Mouse (Mus musculus): ENCODE measurements around the gene Apopt1.

Gene Apopt1

DNA sequence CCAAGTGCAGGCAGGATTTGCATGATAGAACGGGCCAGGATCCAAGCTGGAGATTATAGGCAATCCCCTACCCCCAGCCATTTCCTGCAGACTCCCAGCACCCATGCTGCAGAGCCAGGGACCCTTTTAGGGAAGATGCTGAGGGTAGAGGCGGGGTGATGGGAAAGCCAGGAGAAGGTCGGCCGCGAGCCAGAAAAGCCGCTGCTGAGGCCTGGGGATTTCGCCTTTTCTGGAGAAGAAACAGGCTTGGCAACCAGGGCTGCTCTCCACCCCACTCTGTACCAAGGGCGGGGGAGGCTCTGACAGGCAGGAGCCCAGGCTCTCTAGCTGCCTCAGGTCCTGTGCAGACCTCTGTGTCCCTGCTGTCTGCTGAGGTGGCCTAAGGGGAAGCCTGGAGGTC, 31.8 kb upstream of the Apopt1 start:
- no peak for DNase-seq

DNA sequence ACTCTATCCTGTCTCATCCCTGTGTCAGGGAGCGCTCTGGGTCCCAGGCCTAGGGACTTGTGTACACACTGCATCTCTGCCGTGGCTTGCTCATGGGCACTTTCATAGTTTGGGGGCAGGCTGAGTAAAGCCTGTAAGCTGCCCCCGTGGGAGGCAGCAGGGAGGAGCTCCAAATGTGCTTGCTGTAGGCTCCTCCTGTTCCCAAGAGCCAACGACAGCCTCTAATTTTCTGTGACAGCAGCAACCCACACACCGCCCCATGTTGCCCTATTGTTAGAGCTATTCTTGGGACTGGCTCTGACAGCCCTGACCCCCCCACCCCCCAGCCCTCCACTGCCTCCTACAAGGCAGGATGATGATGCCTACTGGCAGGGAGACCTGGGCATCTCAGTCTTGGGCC, 31.1 kb upstream of the Apopt1 start:
- no peak for DNase-seq

DNA sequence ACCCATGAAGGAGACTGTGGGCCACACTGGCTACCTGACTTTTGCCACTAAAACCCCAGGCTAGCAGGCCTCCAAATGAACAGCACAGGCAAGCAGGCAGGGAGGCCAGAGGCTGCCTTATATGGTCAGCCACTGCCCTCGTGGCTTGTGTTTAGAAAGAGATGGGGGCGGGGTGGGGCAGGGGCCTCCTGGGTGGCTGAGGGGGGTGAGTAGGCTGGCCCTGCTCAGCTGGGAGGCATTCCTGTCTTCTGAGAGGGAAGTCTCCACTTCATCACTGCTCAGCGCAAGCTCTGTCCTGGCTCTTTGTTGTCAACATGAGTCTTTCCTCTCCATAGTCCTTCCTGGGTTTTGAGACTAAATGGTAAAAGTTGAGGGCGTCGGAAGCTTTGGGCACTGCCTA, 30.3 kb upstream of the Apopt1 start:
- DNase-seq, result no peak

DNA sequence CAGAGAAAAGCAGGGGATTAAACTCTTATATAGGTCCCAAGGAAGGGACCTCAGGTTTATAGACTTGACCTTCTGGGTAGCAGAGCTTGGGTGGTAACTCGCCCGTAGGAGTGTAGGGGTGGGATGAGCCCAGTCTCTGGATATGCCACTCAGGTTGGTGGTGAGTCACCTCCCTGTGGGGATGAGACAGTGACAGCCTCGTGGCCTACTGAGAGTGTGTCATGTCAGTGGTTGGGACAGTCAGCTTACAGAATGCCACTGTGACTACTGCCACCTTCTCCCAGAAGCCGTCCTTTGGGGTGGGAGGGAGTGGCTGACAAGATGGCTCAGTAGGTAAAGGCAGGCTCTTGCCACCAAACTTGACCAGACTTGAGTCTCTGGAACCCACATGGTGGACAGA, 26.7 kb upstream of the Apopt1 start:
- no peak for DNase-seq

DNA sequence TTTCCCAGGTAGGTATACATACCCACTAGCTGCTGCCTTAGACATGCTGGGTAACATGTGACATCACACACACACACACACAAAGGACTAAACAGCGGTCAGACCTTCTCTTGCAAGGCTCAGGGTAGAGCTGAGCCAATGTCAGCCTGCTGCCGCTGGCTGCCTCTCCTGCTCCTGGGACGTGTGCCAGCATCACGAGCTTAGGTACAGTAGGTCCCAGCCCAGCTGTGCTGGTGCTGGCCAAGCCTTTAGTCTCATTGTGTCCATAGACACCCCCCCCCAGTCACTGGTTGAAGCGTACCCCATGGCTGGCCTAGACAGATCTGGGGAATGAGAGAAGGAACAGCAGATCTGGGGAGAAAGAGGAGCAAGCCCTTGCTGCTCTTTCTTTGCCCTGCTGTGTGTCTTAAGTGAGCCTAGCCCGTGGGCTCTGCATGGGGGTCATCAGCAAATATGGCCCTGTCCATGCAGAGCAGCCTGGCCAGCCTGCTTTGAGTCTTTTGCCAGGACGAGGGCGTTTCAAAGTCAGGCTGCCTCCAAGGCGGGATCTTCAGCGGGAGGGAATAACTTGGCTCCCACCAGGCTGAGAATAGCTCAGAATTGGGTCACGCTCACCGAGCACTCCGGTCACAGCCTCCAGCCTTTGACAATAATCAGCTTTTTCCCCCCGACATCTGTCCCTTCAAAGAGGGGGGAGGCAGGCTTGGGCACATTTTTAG, 25.6 kb upstream of the Apopt1 start:
- DNase-seq, result peak; percentile 89

DNA sequence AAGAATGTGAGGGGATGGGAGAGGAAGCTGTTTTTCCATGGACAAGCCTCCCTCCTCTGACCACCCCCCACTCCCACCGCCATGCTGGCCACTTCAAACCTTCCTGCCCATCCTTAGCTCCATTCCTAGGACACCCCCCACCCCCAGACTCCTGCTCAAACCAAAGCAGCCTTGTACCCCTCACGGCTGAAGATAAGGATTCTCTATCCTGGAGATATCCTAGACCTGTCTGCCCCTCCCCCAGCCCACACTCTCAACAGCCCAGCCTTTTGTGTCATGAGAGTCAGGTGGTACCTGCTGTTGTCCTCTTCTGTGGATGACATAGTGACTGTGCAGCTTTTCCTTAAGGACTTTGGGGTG, 25.0 kb upstream of the Apopt1 start:
- no peak for DNase-seq

DNA sequence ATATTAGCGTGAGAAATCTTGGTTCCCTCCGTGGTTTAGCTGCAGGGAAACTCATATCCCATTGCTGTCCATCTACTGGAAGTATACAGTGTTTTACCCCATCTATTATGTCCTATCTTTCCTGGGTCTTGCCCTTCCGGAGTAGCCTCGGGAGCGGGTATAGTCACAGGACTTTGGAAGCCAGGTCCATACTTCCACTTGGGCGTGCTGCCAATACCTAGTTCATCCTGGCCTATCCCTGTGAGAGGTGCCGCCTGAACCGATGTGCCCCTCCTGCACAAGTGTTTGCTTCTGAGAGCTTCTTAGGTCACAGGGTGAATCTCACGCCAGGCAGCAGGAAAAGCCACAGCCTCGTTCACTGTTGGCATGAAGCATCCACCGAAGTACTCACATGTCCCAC, 23.6 kb upstream of the Apopt1 start:
- peak; percentile 61 for DNase-seq

DNA sequence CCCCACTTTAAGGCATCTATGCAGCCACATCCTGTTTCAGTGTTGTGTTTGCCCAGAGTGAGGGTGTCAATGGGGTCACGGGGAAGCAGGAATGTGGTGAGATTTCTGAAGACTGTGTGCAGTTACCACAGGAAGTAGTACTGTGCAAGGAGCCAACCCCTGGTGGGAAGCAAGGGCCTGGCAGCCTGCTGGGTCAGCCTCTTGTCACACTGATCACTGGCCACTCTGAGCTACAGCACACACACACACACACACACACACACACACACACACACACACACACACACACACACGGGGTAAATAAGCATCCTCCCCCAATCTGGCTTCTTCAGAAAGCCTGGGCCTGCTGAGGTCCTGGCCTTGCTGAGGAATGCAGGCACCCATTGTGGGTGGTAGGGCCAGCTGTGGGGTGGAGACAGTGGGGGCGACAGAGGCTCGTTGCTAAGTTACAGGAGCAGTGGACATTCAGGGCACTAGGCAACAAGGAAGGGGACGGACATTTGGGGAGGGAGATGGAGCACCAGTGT, 21.7 kb upstream of the Apopt1 start:
- no peak for DNase-seq

DNA sequence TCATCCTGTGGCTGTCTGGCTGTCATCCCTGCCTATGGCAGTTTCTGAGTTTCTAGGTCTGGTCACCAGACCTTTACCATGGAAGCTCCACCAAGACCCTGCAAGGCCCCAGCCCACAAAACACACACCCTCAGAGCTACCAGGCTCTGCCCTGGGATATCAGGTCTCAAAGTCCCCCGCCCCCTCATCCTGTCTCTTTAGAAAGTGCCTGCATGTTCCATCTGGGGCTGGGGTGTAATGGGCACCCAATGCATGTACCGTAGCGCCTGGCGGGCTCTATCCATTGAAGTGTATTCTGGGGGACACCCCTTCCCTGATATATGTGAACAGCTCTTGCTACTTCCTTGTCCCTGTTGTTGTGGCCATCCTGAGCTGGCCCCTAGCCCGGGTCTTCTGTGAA, 20.2 kb upstream of the Apopt1 start:
- DNase-seq, result no peak

DNA sequence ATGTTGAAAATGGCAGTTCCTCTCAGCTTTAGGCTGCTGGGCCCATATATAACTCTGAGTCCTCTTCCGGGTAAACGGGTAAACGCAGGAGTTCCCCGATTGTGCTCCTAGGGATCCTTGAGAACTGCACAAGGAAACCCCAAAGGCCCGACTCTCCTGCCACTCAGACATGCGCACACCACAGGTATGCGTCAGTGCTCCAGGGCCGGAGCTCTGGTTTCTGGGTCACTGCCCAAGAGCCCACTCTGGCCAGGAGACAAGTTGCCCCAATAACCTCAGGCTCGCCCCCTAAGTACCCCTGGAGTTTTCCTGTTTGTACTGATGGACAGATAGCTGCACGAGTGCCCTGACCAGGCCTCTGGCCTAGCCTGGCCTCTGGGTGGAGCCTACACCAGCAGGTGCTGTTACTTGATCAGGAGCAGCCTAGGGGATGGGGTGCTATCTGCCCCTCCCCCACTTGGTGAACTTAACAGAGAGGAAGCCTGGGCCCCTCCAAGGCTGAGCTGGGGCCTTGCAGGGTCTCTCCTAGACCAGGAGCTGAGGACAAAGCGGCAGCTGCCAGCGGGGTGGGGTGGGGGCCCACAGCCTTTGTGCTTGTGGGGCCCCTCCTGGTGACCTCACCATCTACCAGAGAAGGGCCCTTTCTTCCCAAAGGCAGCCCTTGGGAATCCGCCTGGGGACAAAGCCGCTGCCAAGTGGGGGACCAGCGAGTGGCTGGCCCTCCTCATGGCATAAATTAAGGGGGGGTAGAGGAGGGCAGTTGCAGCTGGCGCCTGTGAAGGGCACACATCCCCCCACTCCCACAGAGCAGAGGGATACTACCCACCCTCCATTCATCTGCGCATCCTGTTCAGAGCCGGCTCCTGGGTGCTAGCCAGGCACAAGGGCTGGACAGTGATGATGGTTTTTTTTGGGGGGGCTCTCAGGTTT, 19.5 kb upstream of the Apopt1 start:
- peak; percentile 19 for DNase-seq

DNA sequence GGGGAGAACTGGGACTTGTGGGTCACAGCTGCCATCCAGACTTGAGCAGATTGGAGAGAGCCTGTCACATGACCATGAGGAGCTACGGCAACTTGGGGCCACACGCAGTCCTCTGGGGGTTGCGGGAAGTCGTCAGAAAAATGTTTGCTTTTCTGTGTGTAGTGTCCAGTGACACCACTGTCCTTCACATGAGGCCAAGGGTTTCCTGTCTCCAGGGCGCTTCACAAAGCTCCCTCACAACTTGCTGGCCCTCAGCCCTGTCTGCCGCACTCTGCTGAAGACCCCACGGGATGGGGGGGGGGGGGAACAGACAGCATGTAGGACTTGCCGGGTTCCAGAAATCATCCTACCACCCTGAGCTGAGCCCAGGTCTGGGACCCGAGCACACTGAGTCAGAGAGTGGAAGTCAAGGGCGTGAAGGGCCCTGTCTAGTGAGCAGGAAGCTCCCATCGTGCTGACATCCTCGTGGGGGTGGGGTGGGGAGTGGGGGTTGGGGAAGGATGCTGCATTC, 18.7 kb upstream of the Apopt1 start:
- no peak for DNase-seq

DNA sequence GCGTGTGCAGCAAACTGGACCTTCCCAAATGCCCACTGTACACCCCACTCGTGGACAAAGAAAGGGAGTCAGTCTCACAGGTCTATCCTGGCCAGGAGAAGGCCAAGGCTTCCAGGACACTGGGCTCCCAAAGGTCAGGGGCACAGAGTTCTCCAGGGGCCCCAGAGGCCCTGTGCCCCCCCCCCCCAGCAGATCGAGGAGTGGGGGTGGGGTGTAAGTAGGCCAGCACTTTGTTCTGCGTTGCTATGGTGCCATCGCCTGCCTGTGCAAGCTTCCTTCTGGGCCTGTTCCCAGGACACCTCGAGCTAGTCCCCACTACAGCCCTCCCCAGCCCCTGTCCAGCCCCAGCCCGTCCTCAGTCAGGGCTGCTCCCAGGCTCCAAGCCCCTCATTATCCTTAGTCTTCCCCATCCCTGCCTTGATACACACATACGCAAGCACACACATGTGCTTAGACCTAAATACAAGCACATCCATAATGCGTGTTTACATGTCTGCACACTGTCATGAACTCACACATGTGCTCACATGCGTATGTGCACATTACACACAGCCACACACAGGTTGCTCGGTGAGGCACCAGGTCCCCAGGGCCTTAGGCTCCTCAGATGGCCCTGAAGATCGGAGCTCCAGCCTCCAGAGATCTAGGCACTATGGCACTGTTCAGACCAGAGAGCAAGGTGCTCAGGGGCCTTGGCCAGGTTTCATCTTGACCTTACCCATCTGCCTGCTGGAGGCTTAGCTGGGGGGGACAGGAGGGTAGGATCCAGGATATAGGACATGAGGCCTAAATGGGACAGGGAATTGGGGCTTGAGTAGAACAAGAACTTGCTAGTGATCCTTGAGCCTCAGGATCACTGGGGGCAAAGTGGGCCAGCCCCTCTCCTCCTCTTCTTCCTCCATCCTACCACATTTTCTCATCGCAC, 17.9 kb upstream of the Apopt1 start:
- DNase-seq, result no peak

DNA sequence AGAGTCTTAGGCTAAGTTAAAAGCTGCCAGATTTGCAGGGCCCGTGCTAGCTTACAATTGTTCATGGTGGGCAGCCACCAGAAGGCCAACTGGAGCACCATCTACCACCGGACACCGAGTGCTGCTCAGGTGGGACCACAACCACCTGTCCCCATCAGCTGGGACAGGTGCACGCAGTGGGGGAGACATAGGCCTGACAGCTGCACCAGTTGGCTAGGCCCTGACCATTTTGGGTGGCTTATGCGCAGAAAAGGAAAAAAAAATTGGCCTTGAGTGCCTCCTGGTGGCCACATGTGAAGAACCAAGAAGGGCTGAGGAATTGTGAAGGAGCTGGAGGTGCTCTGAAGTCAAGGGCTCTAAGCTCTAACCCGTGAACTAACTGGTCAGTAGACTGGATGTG, 16.8 kb upstream of the Apopt1 start:
- peak; percentile 81 for DNase-seq

DNA sequence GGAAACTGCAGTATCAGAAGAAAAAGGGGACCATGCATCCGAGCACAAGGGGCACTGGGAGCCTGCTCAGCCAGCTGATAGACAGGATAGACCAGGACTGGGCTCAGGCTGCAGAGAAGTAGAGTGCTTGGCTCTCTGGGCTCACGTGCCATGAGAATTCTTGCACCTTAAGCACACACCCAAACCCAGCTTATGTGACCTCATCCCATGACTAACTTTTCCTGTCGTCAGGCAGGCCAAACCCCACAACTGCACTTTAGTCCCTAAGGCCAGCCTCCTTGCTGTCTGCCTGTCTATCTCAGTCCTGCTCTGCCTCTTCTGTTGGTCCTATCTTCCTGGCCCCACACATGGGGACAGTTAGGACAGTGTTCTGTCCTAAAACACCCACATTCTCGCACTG, 15.4 kb upstream of the Apopt1 start:
- DNase-seq, result no peak

DNA sequence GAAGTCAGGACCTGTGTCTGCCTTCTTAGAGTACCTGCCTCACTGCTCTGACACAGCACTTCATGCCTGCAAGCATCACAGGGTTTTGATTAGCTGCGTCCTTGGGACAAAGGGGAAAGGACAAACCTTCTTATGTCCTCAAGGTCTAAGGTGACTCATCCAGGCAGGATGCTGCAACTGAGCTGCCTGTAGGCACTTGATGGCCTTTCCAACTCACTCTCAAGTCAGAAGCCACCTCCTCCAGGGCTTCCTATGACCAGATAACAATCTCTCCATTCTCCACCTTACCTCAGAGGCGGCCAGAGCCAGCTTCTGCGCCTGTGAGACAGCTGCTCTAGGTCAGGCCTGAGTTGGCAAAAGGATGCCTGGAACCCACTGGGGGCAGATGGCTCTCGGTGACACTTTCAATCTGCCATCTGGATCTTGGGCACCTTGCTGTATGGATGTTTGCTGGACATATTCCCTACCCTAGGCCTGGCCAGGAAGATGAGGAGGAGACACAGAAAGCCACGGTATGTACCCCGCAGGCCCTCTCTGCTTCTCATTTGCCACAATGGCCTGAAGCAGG, 14.6 kb upstream of the Apopt1 start:
- DNase-seq, result no peak

DNA sequence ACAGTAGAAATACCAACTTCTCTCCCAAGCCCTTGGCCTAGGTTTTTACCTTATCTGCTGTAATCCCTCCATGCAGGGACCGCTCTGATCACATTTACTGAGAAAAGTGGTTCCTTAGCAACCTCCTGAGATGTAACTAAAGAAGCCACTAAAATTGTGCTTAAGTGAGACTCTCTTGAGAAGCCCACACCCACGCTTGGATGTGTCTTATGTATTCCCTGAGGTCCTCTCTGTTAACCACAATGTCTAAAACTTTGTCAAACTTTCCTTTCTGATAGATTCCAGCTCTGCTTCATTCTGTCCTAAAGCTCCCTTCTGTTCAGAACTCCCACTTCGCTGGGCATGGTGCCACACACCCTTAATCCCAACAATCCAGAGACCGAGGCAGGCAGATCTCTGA, 13.5 kb upstream of the Apopt1 start:
- DNase-seq, result no peak

DNA sequence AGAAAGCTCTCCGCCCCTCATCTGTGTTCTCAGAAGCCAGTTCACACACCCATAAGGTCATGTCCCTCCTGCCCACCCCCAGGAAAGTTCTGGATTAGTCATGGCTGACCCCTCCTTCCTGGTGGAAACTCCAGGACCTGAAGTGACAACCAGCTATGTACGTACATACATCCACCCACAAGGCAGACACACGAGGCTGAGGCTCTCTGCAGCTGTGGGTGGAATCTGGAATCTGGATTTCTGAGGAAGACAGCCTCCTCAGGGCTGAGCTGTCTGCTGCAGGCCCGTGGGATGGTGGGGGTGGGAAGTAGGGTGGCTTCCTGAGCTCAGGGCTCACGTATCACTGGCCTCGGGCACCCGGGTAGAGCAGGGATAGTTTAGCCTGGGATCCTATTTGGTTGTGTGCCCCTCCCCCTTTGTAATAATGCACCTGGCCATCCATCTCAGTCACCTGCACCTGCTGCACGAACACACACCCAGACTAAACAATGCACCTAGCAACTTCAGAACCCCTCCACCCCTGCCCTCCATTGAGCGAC, 12.1 kb upstream of the Apopt1 start:
- DNase-seq, result no peak

DNA sequence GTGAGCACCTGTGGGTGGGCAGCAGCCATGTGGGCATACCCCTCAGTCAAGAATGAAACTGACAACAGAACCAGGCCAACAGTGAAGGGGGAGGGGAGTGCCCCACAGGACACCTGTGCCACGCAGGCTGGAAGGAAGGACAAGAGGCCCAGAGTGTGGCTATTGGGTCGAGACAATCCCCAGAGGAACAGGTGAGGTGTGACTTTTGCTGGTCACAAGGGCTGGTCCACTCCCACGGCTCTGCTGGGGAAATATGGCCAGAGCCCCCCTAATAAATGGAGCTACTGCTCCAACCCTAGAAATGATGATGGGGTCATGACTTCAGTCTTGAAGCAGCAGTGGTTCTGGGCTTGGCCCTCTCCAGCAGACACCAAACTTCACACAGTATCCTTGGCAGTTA, 9.8 kb upstream of the Apopt1 start:
- no peak for DNase-seq

DNA sequence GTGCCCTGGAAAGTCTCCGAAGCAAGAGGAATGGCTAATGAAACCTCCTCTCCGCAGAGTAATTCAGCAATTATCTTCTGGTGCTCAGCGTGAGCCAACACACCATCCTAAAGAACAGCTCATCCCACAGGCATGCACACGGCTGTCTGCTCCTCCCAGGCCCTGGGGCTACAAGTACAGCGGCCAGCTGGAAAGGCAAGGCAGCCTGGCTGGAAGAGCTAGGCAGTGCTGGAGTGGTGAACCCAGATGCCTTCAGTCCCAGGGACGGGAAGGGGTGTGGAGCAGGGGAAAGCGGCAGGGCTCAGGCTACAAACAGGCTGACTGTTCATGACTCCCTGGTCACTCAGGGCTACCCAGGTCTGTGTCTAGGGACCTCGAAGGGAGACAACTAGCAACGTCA, 8.5 kb upstream of the Apopt1 start:
- no peak for DNase-seq

DNA sequence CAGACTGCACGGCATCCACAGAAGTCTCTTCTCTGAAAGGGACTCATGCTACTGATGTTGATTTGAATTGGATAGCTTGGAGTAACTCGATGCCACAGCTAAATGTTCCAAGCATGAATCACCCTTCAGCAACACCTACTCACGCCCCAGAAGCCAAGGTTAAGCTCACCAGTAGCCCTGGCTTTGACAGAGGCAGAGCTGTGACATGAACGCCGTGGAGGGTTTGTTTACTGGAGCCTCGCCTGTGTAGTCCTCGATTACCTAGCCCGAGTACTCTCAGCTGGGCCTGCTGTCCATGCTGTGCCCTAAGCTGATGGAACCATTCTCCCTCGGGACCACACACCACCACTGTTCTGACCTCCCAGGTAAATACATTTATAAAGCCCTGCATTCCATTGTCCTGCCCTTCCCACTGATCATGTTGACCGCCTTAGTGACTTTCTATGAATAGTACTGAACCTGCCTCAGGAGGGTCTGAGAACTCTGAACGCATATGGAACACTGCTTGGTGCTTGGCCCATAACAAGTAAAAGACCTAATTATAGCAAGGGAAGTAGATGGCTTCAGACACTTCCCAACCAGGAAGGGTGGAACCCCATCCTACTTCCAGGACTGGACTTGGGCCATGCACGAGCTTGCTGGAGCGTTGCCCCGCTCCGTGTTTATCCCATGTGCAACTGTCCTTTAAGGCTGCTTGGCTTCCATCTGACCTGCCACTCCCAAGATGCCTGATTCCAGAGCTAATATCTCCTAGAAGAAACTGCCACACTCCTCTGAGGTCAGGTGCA, 7.7 kb upstream of the Apopt1 start:
- peak; percentile 73 for DNase-seq

DNA sequence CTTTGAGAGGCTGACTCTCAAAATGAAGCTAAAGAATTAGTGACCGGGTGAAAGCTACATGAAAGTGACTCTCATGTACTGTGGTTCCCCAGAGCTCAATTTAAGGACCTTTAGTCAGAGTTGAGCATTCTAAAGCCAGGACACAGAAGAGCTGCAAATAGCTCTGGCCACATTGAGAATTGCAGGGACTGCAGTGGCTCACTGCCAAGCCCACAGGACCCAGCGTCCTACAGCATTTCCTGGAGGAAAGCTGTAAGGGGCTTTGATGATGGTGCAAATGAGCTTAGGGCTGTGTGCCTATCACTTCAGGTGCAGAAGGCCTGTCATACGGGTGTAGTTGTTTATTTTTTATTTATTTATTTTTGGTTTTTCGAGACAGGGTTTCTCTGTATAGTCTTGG, 4.9 kb upstream of the Apopt1 start:
- no peak for DNase-seq

Measured in kidney, adult 18-20 months (tissue).